Mouse (Mus musculus): Measurements from ENCODE around the gene Fbxl2. TPM values are rescaled to one million over a fixed set of nuclear protein-coding genes. Genes with fewer than 3 reads are reported as not detected.
A peak's percentile ranks its signal among the peaks of the same experiment; 100 is the strongest.

The Fbxl2 gene
- total RNA-seq, 2 experiments from 2014 or later, result 0.62 to 1.2 TPM

DNA sequence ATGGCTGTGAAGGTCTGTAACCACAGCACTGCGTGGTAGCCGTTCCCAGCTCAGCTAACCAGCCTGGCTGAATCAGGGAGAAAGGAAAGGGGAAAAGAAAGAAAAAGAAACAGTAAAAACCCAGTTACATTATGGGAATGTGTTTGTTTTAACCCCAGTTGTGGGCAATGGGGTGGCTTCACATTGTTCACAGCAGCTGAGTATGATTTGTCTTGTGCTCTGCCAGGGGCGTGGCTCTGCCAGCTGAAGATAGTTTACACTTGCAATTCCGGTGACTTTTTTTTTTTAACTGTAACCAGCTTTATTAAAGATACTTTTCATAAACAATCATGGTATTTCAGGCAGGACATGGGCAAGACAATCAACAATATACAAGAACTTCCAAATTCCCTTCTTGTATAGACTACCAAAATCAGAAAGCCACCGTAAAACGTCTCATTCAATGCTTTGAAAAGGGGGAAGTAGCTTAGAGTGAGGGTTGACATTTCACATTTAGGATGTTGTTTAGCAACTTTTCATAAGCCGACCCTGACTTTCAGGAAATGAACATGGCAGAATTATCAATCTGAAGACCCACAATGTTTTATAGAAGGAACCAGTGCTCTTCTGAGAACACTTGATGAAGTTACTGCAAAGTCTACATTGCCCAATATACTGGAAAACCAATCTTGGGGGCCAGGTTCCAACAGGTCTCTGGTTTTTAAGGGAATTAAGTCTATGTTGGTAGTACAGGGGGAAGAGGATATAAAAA, 26.8 kb downstream of the Fbxl2 start:
- DNase-seq, result no peak

DNA sequence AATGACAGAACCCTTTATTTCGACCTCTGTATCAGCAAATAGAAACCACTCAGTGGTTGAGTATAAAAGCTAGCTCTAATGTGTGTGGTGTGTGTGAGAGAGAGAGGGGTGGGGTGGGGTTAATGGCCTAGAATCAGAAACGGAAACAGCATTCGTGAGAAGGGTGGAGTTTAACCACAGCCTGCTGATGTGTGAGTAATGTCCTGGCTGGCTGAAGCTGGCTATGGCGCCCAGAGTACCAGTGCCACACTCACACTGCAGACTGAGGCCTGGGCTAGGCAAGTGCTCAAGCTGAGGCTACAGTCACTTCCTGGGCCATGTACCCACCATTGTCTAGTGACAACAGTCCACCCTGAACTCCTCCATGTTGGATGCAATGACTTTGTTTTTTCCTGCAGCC, 29.6 kb downstream of the Fbxl2 start:
- DNase-seq, result no peak

DNA sequence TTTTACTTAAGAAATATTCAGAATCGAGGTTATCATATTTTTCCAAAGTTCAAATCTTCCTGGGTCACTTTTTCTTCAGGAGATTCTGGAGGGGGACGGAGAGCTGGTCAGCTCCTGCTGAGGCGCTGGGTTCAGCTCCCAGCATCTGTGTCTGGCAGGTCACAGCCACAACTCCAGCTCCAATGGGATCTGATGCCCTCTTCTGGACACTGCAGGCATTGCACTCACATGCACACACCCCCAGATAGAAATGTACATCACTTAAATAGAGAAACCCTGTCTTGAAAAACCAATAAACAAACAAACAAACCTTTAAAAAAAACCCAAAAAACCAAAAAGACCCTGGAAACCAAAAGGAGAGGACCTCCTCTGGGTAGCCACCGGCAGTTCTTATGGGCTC, 30.3 kb downstream of the Fbxl2 start:
- no peak for DNase-seq

DNA sequence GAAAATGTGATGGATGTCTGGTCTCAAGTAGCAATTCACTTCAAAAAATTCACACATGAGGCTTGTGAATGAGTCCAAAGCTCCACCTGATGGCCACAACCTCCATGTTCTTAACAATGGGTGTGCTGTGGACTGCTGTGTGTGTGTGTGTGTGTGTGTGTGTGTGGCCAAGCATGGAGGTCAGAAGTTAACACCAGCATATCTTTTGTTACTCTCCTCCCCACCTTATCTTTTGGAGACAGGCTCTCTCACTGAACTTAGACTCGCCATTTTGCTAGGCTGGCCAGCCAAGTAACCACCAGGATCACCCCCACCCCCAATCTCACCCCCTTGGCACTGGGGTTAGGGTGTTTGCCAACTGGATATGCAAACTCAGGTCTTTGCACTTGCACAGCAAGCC, 32.0 kb downstream of the Fbxl2 start:
- DNase-seq, result no peak

DNA sequence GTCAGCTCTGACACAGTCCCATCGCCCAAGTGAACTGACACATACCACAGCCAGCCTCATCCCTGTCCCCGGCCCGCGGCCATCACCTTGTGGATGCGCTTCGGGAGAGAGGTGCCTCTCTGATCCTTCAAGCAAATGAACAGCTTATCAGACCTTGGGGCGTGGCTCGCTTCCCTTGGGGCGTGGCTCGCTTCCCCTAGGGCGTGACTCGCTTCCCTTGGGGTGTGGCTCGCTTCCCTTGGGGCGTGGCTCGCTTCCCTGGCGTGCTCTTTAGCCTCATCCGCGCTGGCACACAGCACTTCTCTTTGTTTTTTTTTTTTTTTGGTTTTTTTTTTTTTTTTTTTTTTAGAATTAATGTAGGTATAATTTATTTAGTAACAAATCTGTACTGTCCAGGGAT, 34.8 kb downstream of the Fbxl2 start:
- no peak for DNase-seq

DNA sequence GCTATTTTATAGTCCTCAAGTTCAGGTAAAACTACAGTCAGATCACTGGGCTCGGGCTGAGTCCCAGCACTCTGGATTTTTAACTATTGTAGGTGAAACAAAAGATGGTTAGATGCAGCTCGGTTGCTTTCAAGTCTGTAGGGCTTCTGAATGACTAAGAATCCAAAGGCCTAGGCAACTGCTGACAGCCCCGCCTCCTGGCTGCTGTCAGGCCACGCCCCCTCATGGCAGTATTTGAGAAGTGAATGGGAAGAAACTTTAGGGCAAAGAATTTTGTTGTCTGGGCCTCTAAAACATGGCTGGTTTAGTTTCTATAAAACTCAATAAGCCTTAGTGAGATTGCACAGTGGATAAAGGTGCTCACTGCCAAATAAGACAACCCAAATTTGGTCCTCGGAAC, 36.5 kb downstream of the Fbxl2 start:
- peak in 1 of 2 experiments; percentile 14 for DNase-seq

DNA sequence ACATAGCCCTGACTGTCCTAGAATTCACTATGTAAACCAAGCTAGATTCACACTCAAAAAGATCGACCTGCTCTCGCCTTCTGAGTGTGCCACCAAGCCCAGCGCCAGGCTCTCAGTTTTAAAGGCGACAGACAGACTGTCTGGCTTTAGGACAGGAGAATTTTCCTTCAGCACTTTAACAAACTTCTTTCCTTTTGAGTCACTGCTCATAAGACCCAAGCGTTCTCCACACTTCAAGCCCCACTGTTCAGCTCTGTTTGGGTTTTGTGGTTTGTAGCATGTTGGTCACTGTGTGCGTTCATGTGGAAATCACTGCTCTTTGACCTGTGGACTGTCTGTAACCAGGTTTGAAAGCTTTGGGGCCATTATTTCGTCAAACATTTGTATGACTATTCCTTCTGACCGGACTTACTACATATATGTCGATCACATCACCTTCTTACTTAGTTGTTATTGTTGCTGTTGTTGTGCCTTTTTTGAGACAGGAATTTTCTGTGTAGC, 38.1 kb downstream of the Fbxl2 start:
- no peak for DNase-seq

DNA sequence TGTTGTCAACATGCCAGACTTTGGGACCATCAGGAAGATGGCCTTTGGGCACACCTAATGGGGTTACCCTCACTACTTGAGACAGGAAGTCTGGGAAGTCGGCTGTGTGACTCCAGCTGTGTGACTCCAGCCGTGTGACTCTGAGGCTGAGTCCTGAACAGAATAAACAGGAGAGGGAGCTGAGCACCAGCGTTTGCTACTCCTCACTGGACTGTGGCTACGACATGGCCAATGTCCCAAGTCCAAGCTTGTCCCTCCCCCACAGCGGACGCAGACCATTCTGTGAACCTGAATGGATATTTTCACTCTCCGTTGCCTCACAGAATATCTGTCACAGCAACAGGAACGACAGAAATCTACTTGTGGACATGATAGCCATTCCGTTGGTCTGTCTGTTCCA, 39.2 kb downstream of the Fbxl2 start:
- DNase-seq, result no peak

DNA sequence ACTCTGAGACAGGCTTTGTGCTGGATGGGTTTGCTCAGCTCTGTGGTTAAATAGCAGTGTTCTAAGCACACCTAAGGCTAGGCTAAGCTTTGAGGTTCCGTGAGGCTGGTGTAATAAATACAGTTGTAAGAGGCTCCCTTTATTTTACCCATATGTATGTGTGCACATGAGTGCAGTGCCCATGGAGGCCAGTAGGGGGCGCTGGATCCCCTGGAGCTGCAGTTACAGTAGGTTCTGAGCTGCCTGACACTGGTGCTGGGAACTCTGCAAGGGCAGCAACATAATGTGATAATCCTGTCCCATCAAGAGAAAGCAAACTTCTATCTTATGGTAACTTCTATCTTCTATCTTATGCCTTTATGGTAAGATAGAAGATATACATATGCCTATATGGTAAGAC, 47.7 kb downstream of the Fbxl2 start:
- no peak for DNase-seq

DNA sequence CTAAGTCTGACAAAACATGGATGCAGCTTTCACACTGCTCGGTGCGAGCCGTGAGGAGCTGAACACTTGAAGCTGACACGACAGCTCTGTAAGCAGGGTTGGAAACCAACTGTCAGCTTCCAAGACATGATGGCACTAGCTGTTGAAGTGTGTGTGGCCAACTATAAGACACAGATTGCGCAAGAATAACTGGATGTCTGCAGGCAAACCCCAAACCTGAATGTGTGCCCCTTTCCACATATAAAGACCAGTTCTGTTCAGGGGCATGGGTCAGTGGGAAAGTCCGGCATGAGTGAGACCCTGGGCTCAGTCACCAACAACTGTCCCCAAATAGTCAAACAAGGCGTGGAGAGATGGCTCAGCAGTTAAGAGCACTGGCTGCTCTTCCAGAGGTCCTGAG, 53.2 kb downstream of the Fbxl2 start:
- no peak for DNase-seq

DNA sequence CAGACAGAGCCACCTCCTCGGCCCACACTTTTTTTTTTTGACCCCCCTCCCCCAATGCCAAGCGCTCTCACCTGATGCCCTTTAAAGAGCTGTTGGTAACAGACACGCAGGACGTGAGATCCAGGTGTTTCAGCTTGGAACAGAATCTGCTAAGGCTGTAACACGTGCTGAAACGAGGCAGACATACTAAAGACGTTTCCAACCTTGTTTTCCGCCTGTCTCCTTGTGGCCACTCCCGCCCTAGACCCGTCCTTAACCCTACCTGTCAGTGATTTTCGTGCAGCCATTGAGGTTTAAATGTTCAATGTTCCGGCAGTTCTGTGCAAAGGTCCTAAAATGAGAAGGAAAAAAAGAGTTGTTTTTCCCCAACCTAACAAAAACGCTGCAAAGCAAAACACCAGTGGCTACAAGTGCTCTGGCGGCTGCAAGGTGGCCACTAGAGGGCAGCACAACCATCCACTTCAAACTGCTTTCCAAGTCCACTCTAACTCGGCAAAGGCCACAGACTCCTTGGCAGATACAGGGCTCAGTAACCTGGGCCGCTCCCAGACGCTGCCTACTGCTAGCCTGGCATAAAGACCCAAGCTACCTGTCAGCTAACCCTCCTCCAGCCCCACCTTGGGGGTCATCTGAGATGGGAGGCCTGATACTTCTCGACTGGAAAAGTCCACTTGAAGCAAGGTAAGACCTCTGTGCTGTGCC, 55.3 kb downstream of the Fbxl2 start:
- DNase-seq, result peak; percentile 75 to 87

DNA sequence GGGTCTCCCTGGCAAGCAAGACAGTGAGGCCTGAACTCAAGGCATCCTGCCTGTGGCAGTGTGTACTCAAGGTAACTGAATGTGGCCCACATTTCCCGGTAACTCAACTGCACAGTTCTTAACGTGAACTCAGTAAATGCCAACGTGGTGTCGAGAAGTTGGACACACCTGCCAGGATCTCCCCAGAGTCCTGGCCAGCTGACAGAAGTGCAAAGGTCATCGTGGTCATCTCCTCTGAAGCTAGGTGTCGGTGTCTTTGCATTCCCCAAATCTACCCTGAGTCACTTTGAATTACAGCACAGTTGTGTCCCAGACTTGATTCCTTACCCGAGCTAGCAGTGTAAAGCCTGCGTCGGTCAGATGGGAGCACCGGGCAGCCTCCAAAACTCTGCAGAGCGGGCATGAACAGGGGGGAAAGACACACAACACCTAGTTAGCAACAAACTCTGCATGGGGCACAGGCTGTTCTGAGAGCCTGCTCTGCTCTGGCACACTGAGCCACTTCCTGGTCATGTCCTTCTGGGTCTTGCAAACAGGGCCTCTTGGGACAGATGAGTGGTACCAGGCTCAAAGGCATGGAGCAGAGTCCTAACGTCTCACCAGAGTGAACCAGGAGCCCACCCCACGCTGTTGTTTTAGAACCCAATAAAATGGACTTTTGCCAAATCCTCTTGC, 60.9 kb downstream of the Fbxl2 start:
- no peak for DNase-seq

DNA sequence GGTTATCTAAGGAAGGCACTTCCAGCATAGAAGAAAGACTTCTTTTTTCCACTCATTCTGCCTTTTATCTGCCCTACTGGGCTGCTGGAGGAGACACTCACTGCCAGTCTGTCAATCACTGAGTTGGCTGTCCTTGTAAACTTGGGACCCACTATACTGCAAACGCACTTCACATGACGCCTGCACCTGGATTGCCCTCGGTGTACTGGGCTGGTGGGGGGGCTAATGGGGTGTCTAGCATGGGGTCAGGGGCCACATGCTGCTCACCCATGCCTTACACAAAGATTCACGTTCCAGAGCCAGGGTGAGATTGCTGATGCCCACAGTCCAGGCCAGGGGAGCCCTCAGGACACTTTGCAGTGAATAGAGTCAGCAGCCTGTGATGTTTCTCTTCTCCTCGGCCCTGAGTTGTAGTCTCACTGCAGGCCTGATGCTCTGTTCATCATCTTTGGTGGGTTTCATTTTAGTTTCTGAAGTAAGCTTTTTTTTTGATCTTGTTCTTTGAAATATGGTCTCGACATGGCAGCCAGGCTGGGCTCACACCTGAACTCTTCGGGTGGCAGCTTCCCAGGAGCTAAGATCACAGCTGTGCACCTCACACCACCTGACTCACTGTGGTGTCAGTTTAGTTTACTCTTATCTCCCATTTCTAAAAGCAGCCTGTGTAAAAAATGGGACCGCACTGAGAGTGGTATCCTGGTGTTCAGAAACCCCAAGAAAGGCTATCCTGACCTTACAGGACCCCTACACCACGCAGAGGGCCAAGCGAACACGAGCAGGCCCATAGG, 62.9 kb downstream of the Fbxl2 start:
- no peak for DNase-seq

DNA sequence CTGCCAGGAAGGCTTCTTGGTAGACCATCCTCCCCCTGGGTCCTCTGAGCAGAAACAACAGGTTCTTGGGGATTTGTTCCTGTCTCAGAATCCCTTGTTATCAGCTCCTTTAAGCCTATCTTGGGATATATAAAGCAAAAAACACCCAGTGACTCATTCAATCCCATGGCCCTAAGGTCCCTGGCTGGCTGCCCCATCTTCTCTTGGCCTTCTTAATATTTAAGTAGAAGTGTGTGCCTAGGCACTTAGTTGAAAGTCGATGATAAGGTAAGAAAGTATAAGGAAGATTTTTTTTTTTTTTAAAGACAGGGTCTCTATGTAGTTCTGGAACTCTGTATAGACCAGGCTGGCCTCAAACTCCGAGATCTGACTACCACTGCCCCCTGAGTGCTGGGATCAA, 63.5 kb downstream of the Fbxl2 start:
- DNase-seq, result no peak

DNA sequence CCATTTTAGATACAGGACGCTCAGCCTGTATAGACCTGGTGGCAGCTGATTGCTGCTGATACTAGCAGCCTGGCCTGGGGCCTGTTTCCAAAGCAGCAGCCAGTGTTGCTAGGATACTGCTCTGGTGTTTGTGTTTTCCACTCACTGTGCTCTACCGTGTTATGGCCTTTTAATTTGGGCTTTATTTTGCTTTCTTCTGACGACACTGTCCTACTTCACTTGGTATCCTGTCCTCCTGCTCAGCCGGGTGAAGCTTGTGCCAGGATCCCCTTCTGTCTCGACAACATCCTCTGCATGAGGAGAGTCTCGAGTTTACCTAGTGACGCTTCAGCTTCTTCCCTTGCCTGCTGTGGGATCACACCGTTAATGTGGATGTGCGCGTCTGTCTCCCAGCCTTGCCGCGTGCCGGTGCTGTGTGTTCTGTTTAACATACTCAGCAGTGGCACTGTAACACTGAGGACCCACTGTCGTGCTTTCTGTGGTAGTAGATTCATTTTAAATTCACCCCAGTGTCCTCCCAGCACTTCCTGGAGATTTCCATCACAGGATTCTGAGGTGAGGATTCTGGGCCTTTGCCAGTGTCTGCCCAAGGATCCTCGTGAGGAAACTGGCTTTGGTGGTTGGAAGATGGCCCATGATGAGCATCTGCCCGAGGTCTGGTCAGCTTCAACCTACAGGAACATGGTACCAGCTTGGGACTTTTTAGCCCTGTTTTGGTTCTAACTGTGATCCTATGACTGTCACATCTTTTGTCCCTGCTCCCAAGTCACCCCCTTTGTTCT, 64.7 kb downstream of the Fbxl2 start:
- DNase-seq, result peak; percentile 54 to 75

DNA sequence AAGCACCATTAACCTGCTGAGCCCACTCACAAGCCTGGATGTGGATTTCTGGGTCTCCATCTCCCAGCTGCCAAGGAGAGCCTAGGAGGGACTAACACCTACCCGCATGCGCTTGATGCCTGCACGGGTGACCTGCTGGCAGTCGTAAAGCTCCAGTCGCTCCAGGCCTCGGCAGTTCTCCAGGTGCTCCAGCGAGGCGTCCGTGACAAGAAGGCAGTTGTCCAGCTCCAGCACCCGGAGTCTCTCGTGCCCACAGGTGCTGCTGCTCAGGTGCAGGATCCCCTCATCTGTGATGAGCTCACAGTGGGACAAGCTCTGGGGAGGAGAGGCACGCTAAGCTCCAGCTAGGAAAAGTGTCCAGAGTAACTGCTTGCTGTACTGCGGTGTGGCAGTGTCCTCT, 66.6 kb downstream of the Fbxl2 start:
- peak; percentile 39 to 40 for DNase-seq

DNA sequence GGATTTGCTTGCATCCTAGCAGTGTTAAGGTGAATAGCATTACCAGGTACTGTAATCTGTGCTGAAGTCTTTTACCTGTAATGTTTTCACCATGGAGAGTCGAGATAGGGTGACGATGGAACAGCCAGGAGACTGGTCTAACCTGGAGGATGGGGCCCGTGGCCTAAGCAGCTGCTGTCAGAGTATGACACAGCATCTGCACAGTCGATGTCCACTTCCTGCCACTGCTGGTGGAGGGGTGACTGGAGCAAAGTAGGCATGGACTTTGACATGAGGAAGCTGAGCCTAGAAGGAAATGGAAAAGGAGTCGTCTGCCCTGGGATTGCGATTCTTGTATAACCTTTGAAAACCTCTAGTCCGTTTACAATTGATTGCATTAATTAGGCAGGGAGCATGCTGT, 67.3 kb downstream of the Fbxl2 start:
- DNase-seq, result no peak

DNA sequence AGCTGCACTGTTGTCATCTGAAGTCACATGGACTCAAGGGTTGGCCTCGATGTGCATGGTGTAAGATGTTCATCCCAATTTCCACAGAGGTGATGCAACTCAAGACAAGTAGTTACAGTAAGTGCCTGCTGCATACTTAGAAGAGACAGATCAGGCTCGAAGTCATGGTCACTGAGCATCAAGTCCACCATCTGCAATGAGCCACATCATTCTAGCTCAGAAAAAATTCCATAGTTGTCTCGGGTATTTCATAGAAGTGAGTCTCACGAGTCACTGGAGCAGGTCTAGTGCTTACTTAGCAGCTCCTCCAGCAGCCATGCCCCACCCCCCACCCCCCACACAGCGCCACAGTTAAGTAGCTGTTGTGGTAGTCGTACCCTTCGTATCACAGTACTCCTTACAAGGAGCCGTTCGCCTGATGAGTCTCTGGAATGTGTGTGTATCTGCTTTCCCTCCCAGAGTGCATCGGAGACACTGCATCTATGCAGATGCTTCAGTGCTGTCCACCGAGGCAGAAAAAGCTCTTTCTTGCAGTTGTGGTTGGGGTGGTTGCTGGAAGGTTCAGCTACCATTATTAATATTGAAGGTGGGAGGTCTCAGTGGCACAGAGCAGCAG, 68.7 kb downstream of the Fbxl2 start:
- DNase-seq, result no peak

DNA sequence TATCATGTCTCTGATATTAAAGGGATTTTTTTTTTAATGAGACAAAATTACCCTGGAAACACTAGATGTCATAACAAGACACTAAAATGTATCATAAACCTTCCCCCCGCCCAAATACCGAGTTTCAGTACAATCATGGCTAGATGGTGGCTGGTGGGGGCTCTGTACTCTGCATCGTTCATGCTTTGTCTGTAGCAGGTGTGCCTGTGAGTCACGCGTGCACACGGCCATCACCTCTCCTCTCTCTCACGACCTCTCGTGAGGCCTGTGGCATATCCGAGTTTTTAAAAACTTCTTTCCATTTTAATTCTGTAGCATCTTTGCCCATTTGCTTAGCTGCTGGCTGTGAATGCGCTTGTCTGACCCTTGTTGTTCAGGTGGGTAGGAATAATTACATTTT, 69.7 kb downstream of the Fbxl2 start:
- DNase-seq, result no peak

DNA sequence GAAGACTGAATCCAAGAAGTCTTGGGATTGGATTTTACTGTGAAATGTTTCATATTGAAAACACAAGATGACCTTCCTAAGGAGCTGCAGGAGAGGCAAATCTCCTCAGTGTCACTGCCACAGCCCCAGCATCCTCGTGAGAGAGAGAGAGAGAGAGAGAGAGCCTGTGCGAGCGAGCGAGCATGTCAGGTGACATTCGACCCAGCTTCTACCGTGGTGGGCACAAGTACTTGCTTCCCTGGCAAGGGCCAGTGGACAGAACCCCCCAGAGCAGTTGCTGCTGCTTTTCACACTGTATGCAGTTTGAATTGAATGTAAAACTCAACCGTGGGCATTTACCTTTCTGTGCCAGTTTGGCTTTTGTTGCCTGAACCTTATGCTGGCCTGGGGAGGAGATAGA, 70.5 kb downstream of the Fbxl2 start:
- DNase-seq, result no peak

DNA sequence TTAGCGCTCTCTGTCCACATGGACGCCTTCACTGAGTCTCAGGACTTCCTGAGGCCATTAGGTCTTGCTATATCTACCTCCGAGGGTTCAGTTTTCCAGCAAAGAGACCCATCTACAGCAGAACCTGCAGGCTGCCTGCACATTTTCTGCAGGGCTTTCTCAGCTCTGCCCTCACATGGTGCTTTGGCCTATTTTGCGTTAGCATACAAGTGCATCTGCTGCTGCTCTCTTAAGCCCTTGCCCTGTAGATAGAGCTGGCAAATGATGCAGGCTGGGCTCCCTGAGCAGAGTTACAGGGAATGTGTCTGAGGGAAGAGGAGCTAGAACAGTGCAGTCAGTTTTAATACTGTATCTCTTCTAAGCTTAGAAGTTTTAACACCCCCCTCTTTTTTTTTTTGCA, 71.0 kb downstream of the Fbxl2 start:
- no peak for DNase-seq

Data from heart, adult 18-20 months (tissue).